Mouse (Mus musculus): ENCODE data around the gene Gpc6.

The Gpc6 gene

GRCm38 (mm10) chr14:117800399-117800798, 875.3 kb downstream of the Gpc6 start:
- no peak for DNase-seq (ENCODE audit: low read depth)

- DNase-seq (ENCODE audit: low read depth), result no peak
These were observed 882.7 kb downstream of the Gpc6 start for GRCm38 (mm10) chr14:117807846-117808245.

GRCm38 (mm10) chr14:117808326-117808725, 883.2 kb downstream of the Gpc6 start:
- DNase-seq (ENCODE audit: low read depth), result no peak

- DNase-seq (ENCODE audit: low read depth), result no peak
These were observed 885.5 kb downstream of the Gpc6 start for GRCm38 (mm10) chr14:117810321-117811270.

- peak; percentile 61 for DNase-seq (ENCODE audit: low read depth)
These were observed 888.4 kb downstream of the Gpc6 start for GRCm38 (mm10) chr14:117813473-117813872.

GRCm38 (mm10) chr14:117816008-117816407, 890.9 kb downstream of the Gpc6 start:
- DNase-seq (ENCODE audit: low read depth), result no peak

- no peak for DNase-seq (ENCODE audit: low read depth)
These were observed 891.6 kb downstream of the Gpc6 start for GRCm38 (mm10) chr14:117816706-117817105.

- DNase-seq (ENCODE audit: low read depth), result no peak
These were observed 892.1 kb downstream of the Gpc6 start for GRCm38 (mm10) chr14:117817196-117817595.

GRCm38 (mm10) chr14:117824491-117824890, 899.4 kb downstream of the Gpc6 start:
- DNase-seq (ENCODE audit: low read depth), result no peak

- DNase-seq (ENCODE audit: low read depth), result no peak
These were observed 901.4 kb downstream of the Gpc6 start for GRCm38 (mm10) chr14:117826294-117827046.

GRCm38 (mm10) chr14:117831267-117831666, 906.2 kb downstream of the Gpc6 start:
- DNase-seq (ENCODE audit: low read depth), result no peak

GRCm38 (mm10) chr14:117831731-117832130, 906.6 kb downstream of the Gpc6 start:
- peak; percentile 22 for DNase-seq (ENCODE audit: low read depth)

- DNase-seq (ENCODE audit: low read depth), result no peak
These were observed 910.4 kb downstream of the Gpc6 start for GRCm38 (mm10) chr14:117835506-117835905.

- DNase-seq (ENCODE audit: low read depth), result no peak
These were observed 911.9 kb downstream of the Gpc6 start for GRCm38 (mm10) chr14:117837021-117837420.

GRCm38 (mm10) chr14:117837715-117838114, 912.6 kb downstream of the Gpc6 start:
- no peak for DNase-seq (ENCODE audit: low read depth)

- DNase-seq (ENCODE audit: low read depth), result no peak
These were observed 916.1 kb downstream of the Gpc6 start for GRCm38 (mm10) chr14:117841211-117841610.

GRCm38 (mm10) chr14:117841797-117842553, 916.9 kb downstream of the Gpc6 start:
- peak; percentile 79 for DNase-seq (ENCODE audit: low read depth)

- DNase-seq (ENCODE audit: low read depth), result no peak
These were observed 924.7 kb downstream of the Gpc6 start for GRCm38 (mm10) chr14:117849591-117850505.

GRCm38 (mm10) chr14:117852266-117852665, 927.2 kb downstream of the Gpc6 start:
- DNase-seq (ENCODE audit: low read depth), result no peak

GRCm38 (mm10) chr14:117852842-117853241, 927.7 kb downstream of the Gpc6 start:
- DNase-seq (ENCODE audit: low read depth), result no peak

- DNase-seq (ENCODE audit: low read depth), result no peak
These were observed 929.4 kb downstream of the Gpc6 start for GRCm38 (mm10) chr14:117854498-117854897.

Measured in fibroblast of lung, adult 2 months (primary cell).